In genomic region chr3:94363291-94364153, GRCm38 (mm10) we compare ENCODE assay signal across 9 mouse cellular contexts. TPM values are rescaled to one million over a fixed set of nuclear protein-coding genes. Genes with fewer than 3 reads are reported as not detected.
DNase-seq lines count a peak whose midpoint lies in the region; ATAC-seq and TF ChIP-seq lines count a peak whose summit lies in the region.
"Had no signal": no experiment of that assay in that cellular context is flagged by ENCODE, and none has a peak within 500 bp of the region (broad histone marks: within the 10 kb centered on the region; RNA-seq: fewer than 3 reads in every experiment).

No protein-coding gene starts in this region.

- ATAC-seq in hindbrain, postnatal 0 days: peak; percentile 65
- no peak for ATAC-seq in liver, embryonic 14.5 days (ENCODE audit: insufficient read depth)

- no peak for TF ChIP-seq EP300 in liver, embryonic 14.5 days (IDR thresholded peaks at IDR 0.05; ENCODE audit: low read depth)

- WGBS in hindbrain, postnatal 0 days: 6% methylated on average over 97 of the region's 97 CpGs
- WGBS in liver, embryonic 14.5 days (ENCODE audit: insufficient replicate concordance): 5% methylated on average over 96 of the region's 97 CpGs
- WGBS in olfactory bulb, adult 2 months: 9% methylated on average over 97 of the region's 97 CpGs

- intact Hi-C loops in left cerebral cortex, adult 2 months (cut with DNase I): loop anchor here (10.0 kb wide), 1 partner anchor 541 kb away; no protein-coding TSS in a partner anchor
- intact Hi-C loops in gastrocnemius, adult 2 months (cut with DNase I): loop anchor here (10.0 kb wide), 2 partner anchors 301 to 541 kb away; no protein-coding TSS in a partner anchor

- peak overlapping the region; percentile 76 for H3K4me2 ChIP-seq in hindbrain, postnatal 0 days (ENCODE audit: low read depth, low read length)
- H3K4me2 ChIP-seq in liver, embryonic 14.5 days (ENCODE audit: low read depth): peak overlapping the region; percentile 51

- H3K27ac ChIP-seq in left cerebral cortex, adult 2 months: no peak overlapping the region
- H3K27ac ChIP-seq in gastrocnemius, adult 2 months: peak overlapping the region; percentile 76
- H3K27ac ChIP-seq in hindbrain, postnatal 0 days: peak overlapping the region; percentile 56; the same call in 1 of the 2 replicates
- H3K27ac ChIP-seq in liver, embryonic 14.5 days: no peak overlapping the region
- no peak overlapping the region for H3K27ac ChIP-seq in olfactory bulb, adult 2 months (ENCODE audit: insufficient read depth, low read depth, low read length)

- H3K9me3 ChIP-seq in hindbrain, postnatal 0 days (ENCODE audit: low read length): no peaks in the 10 kb centered on the region
- no peaks in the 10 kb centered on the region for H3K9me3 ChIP-seq in liver, embryonic 14.5 days (ENCODE audit: control insufficient read depth, low read length)

- H3K4me1 ChIP-seq in hindbrain, postnatal 0 days (ENCODE audit: insufficient read depth, low read length): no peaks in the 10 kb centered on the region; the same call in 1 of the 2 replicates
- H3K4me1 ChIP-seq in liver, embryonic 14.5 days (replicated peaks; ENCODE audit: control insufficient read depth in 2 of 2, insufficient read depth in 2 of 2, low read length in 1 of 2): no peaks in the 10 kb centered on the region; a peak in 1 of 4 replicates
- peaks cover 17% of the 10 kb centered on the region for H3K4me1 ChIP-seq in olfactory bulb, adult 2 months (ENCODE audit: control insufficient read depth, insufficient read depth, low read length)

- H3K36me3 ChIP-seq in hindbrain, postnatal 0 days (ENCODE audit: insufficient read depth, low read length): no peaks in the 10 kb centered on the region
- H3K36me3 ChIP-seq in liver, embryonic 14.5 days (replicated peaks; ENCODE audit: control insufficient read depth, insufficient read depth, low read depth): no peaks in the 10 kb centered on the region

- H3K9ac ChIP-seq in hindbrain, postnatal 0 days (replicated peaks; ENCODE audit: low read length): peak overlapping the region; percentile 80
- H3K9ac ChIP-seq in liver, embryonic 14.5 days (replicated peaks): no peak overlapping the region

- peak overlapping the region; percentile 52 for H3K4me3 ChIP-seq in left cerebral cortex, adult 2 months
- H3K4me3 ChIP-seq in gastrocnemius, adult 2 months: peak overlapping the region; percentile 78
- peak overlapping the region; percentile 49 for H3K4me3 ChIP-seq in hindbrain, postnatal 0 days (ENCODE audit: low read length)
- H3K4me3 ChIP-seq in liver, embryonic 14.5 days (ENCODE audit: insufficient read depth in 1 of 2, low read depth in 2 of 2, low read length in 2 of 2): peak overlapping the region; percentile 4 to 29; a peak in 3 of 4 replicates
- H3K4me3 ChIP-seq in olfactory bulb, adult 2 months (ENCODE audit: insufficient read depth, low read depth, low read length): peak overlapping the region; percentile 57

- no peak for TF ChIP-seq POLR2A in olfactory bulb, adult 2 months (IDR thresholded peaks at IDR 0.05; ENCODE audit: insufficient read depth, low read depth, low read length)

- TF ChIP-seq CTCF in left cerebral cortex, adult 2 months (IDR thresholded peaks at IDR 0.05): no peak
- no peak for TF ChIP-seq CTCF in gastrocnemius, adult 2 months (IDR thresholded peaks at IDR 0.05)
- TF ChIP-seq CTCF in hindbrain, postnatal 0 days (IDR thresholded peaks at IDR 0.05; ENCODE audit: low read depth): no peak
- TF ChIP-seq CTCF in liver, embryonic 14.5 days (IDR thresholded peaks at IDR 0.05; ENCODE audit: low read depth): no peak
- no peak for TF ChIP-seq CTCF in olfactory bulb, adult 2 months (IDR thresholded peaks at IDR 0.05; ENCODE audit: insufficient read depth, low read depth, low read length)

- no peaks in the 10 kb centered on the region for H3K27me3 ChIP-seq in hindbrain, postnatal 0 days (ENCODE audit: insufficient read depth, low read length)
- H3K27me3 ChIP-seq in liver, embryonic 14.5 days (ENCODE audit: control insufficient read depth, insufficient read depth, low read length): peaks cover 29% of the 10 kb centered on the region

- peak in 1 of 2 experiments; percentile 41 for DNase-seq in left cerebral cortex, adult 2 months (ENCODE audit: extremely low spot score in 1 of 2, low spot score in 2 of 2)
- DNase-seq in left cerebral cortex, adult 8-10 months (ENCODE audit: low spot score in 2 of 2): no peak
- peak; percentile 60 for DNase-seq in cerebellum, adult 9-10 months
- DNase-seq in gastrocnemius, adult 2 months: peak; percentile 78
- peak; percentile 65 for DNase-seq in hindbrain, postnatal 0 days (ENCODE audit: low spot score)
- no peak for DNase-seq in liver, embryonic 14.5 days (ENCODE audit: low read depth in 3 of 3, low spot score in 3 of 3)
- DNase-seq in spleen, postnatal 4 days (ENCODE audit: low spot score in 2 of 2): no peak

RNA-seq across cellular contexts. Expression of gene C2cd4d, which starts 1.3 kb away (rescaled TPM):
- total RNA-seq in left cerebral cortex, adult 2 months (2021): under 1 TPM in 1 of 2 experiments, not detected in 1; 0.44 TPM
- under 1 TPM in 2 of 4 experiments, not detected in 2; 0.25 to 0.58 TPM for total RNA-seq in left cerebral cortex, adult 8-10 months (2022)
- total RNA-seq in gastrocnemius, adult 2 months (2021): not detected
- total RNA-seq in hindbrain, postnatal 0 days (2014; rRNA removed): 1.8 and 2.6 TPM in 2 replicates
- polyA plus RNA-seq in hindbrain, postnatal 0 days (2015; fragmentation: Nextera tagmentation; extraction: Ambion mirVana): 1.3 and 2.2 TPM in 2 replicates
- polyA plus RNA-seq in liver, embryonic 14.5 days (2012; rRNA removed): 0.04 and 0.05 TPM in 2 replicates
- 0.14 and 0.23 TPM in 2 replicates for polyA plus RNA-seq in liver, embryonic 14.5 days (2014; fragmentation: Nextera tagmentation; extraction: Ambion mirVana)
- not detected in 2 replicates for polyA plus RNA-seq in olfactory bulb, adult 2 months (2012; ENCODE audit: insufficient read depth, insufficient read length, low replicate concordance, missing spikeins)

RNA-seq across cellular contexts. Expression of gene Rorc, which starts 9.1 kb away (rescaled TPM):
- total RNA-seq in left cerebral cortex, adult 2 months (2021): under 1 TPM; 0.52 to 0.91 TPM
- 1 to 10 TPM; 1.3 to 2.6 (median 2.0) TPM for total RNA-seq in left cerebral cortex, adult 8-10 months (2022)
- total RNA-seq in gastrocnemius, adult 2 months (2021): 10 to 100 TPM; 97.8 to 99.7 TPM
- 1.5 TPM in 2 replicates for total RNA-seq in hindbrain, postnatal 0 days (2014; rRNA removed)
- polyA plus RNA-seq in hindbrain, postnatal 0 days (2015; fragmentation: Nextera tagmentation; extraction: Ambion mirVana): 0.45 and 0.79 TPM in 2 replicates
- 0.75 and 0.78 TPM in 2 replicates for polyA plus RNA-seq in liver, embryonic 14.5 days (2012; rRNA removed)
- 0.77 and 0.88 TPM in 2 replicates for polyA plus RNA-seq in liver, embryonic 14.5 days (2014; fragmentation: Nextera tagmentation; extraction: Ambion mirVana)
- polyA plus RNA-seq in olfactory bulb, adult 2 months (2012; ENCODE audit: insufficient read depth, insufficient read length, low replicate concordance, missing spikeins): 118 TPM in 1 of 2 replicates, not detected in the other

RNA-seq across cellular contexts. Expression of gene Them5, which starts 21.6 kb away (rescaled TPM):
- total RNA-seq in left cerebral cortex, adult 2 months (2021): not detected
- total RNA-seq in left cerebral cortex, adult 8-10 months (2022): not detected
- not detected for total RNA-seq in gastrocnemius, adult 2 months (2021)
- total RNA-seq in hindbrain, postnatal 0 days (2014; rRNA removed): not detected in 2 replicates
- 0.11 TPM in 1 of 2 replicates, not detected in the other for polyA plus RNA-seq in hindbrain, postnatal 0 days (2015; fragmentation: Nextera tagmentation; extraction: Ambion mirVana)
- not detected in 2 replicates for polyA plus RNA-seq in liver, embryonic 14.5 days (2012; rRNA removed)
- not detected in 2 replicates for polyA plus RNA-seq in liver, embryonic 14.5 days (2014; fragmentation: Nextera tagmentation; extraction: Ambion mirVana)
- polyA plus RNA-seq in olfactory bulb, adult 2 months (2012; ENCODE audit: insufficient read depth, insufficient read length, low replicate concordance, missing spikeins): not detected in 2 replicates
- total RNA-seq: layer of hippocampus, adult 18-20 months had no signal

RNA-seq across cellular contexts. Expression of gene Lingo4, which starts 34.8 kb away (rescaled TPM):
- 1 to 10 TPM in 1 of 2 experiments, under 1 TPM in 1; 0.72 to 1.1 TPM for total RNA-seq in left cerebral cortex, adult 2 months (2021)
- total RNA-seq in left cerebral cortex, adult 8-10 months (2022): 1 to 10 TPM in 3 of 4 experiments, under 1 TPM in 1; 0.97 to 1.2 (median 1.1) TPM
- total RNA-seq in gastrocnemius, adult 2 months (2021): under 1 TPM; 0.31 to 0.39 TPM
- total RNA-seq in hindbrain, postnatal 0 days (2014; rRNA removed): 3.7 and 3.9 TPM in 2 replicates
- 2.1 and 2.5 TPM in 2 replicates for polyA plus RNA-seq in hindbrain, postnatal 0 days (2015; fragmentation: Nextera tagmentation; extraction: Ambion mirVana)
- polyA plus RNA-seq in liver, embryonic 14.5 days (2012; rRNA removed): 0.01 TPM in 2 replicates
- polyA plus RNA-seq in liver, embryonic 14.5 days (2014; fragmentation: Nextera tagmentation; extraction: Ambion mirVana): 0.04 TPM in 1 of 2 replicates, not detected in the other
- polyA plus RNA-seq in olfactory bulb, adult 2 months (2012; ENCODE audit: insufficient read depth, insufficient read length, low replicate concordance, missing spikeins): not detected in 2 replicates

RNA-seq across cellular contexts. Expression of gene Tdrkh, which starts 49.6 kb away (rescaled TPM):
- total RNA-seq in left cerebral cortex, adult 2 months (2021): 10 to 100 TPM; 38.8 to 38.9 TPM
- 10 to 100 TPM; 38.3 to 42.1 (median 41.7) TPM for total RNA-seq in left cerebral cortex, adult 8-10 months (2022)
- total RNA-seq in gastrocnemius, adult 2 months (2021): 1 to 10 TPM; 2.8 to 2.9 TPM
- total RNA-seq in hindbrain, postnatal 0 days (2014; rRNA removed): 11.8 and 13.7 TPM in 2 replicates
- polyA plus RNA-seq in hindbrain, postnatal 0 days (2015; fragmentation: Nextera tagmentation; extraction: Ambion mirVana): 46.8 and 48.6 TPM in 2 replicates
- polyA plus RNA-seq in liver, embryonic 14.5 days (2012; rRNA removed): 1.0 and 3.0 TPM in 2 replicates
- 8.6 and 9.0 TPM in 2 replicates for polyA plus RNA-seq in liver, embryonic 14.5 days (2014; fragmentation: Nextera tagmentation; extraction: Ambion mirVana)
- not detected in 2 replicates for polyA plus RNA-seq in olfactory bulb, adult 2 months (2012; ENCODE audit: insufficient read depth, insufficient read length, low replicate concordance, missing spikeins)

Comparison
In these comparisons a context has a peak if more than half of its experiments do, and no peak if none do; other contexts are left out.
1. DNase-seq: peak in cerebellum, adult 9-10 months (single experiment), gastrocnemius, adult 2 months (single experiment) and hindbrain, postnatal 0 days (single experiment); none in left cerebral cortex, adult 8-10 months (0 of 2), liver, embryonic 14.5 days (0 of 3) and spleen, postnatal 4 days (0 of 2).
2. H3K27ac ChIP-seq: peak in gastrocnemius, adult 2 months (single experiment) and hindbrain, postnatal 0 days (single experiment); none in left cerebral cortex, adult 2 months (single experiment), liver, embryonic 14.5 days (single experiment) and olfactory bulb, adult 2 months (single experiment).
3. H3K4me3 ChIP-seq: peak in every context shown above with its lines; median percentile 78 in gastrocnemius, adult 2 months; 57 in olfactory bulb, adult 2 months; 52 in left cerebral cortex, adult 2 months; 49 in hindbrain, postnatal 0 days; 16 in liver, embryonic 14.5 days.
4. RNA of gene Rorc, which starts 9.1 kb away (total RNA-seq): 97.8 to 99.7 TPM in gastrocnemius, adult 2 months; 1.3 to 2.6 TPM in left cerebral cortex, adult 8-10 months, 1.5 TPM in hindbrain, postnatal 0 days and 0.52 to 0.91 TPM in left cerebral cortex, adult 2 months; every median in the first group is over 10 times any median in the second.